ENCODE assay signal across 8 mouse cellular contexts in the genomic region with DNA sequence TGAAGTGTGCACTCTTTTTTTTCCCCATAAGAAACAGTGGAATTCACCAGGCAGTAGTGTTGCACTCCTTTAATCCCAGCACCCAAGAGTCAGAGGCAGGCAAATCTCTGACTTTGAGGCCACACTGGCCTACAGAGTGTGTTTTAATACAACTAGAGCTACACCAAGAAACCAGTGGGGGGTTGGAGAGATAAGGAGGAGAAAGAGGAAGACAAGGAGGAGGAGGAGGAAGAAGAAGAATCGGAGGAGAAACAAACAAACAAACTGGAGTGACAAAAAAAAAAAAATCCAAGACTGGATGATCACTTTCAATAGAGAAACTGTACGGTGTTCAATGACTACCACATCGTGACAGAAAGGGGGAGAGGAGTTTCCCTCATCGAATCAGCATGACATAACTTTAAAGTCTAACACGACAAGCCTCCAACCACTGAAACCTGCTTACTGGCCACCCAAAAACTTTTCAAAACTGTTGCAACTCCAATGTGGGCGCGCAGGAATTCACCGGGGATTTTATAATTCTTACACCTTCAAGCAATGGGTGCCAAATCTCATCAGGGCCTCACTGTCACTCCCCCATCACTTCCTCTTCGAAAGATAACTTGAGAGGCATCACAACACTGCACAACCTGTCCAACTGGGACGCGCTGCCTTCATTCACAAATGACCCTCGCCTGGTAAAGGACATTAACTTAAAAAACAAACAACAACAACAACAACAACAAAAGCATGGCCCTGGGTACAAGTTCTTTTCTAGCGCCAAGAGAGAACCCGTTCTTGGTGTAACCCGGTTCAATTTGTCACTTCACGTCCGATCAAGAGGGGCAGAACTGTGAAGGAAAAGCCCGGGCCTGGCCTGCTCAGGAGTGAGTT. TPM values are rescaled to one million over a fixed set of nuclear protein-coding genes. Genes with fewer than 3 reads are reported as not detected.
DNase-seq lines count a peak whose midpoint lies in the region; ATAC-seq and TF ChIP-seq lines count a peak whose summit lies in the region.

No protein-coding gene starts in this region.

- no peaks in the 10 kb centered on the region; the same call in 1 of the 2 replicates for H3K9me3 ChIP-seq in lung, embryonic 14.5 days (ENCODE audit: low read depth, low read length)
- no peaks in the 10 kb centered on the region for H3K9me3 ChIP-seq in heart, embryonic 15.5 days (replicated peaks)
- 0 out of 2 replicates have a peak, but pooled peaks cover 3% of the 10 kb centered on the region for H3K9me3 ChIP-seq in limb, embryonic 13.5 days
- H3K9me3 ChIP-seq in neural tube, embryonic 11.5 days (ENCODE audit: control insufficient read depth, low read length): no peaks in the 10 kb centered on the region

- ATAC-seq in lung, embryonic 14.5 days (ENCODE audit: insufficient read depth): peak; percentile 25
- peak; percentile 67 for ATAC-seq in activated CD4-positive, CD25-positive, alpha-beta regulatory T cell, adult 4 months
- ATAC-seq in heart, embryonic 15.5 days (replicated peaks; ENCODE audit: insufficient number of reproducible peaks, insufficient read depth, low FRiP score, low read depth): peak; percentile 12; the same call in 1 of the 2 replicates
- no peak; the same call in 1 of the 2 replicates for ATAC-seq in limb, embryonic 13.5 days (ENCODE audit: low FRiP score, low read depth)
- peak; percentile 18; the same call in 1 of the 2 replicates for ATAC-seq in neural tube, embryonic 11.5 days (ENCODE audit: insufficient read depth, low FRiP score, low TSS enrichment)

- 2% methylated on average over 18 of the region's 18 CpGs for WGBS in lung, embryonic 14.5 days
- WGBS in heart, embryonic 15.5 days: 2% methylated on average over 18 of the region's 18 CpGs
- 9% methylated on average over 18 of the region's 18 CpGs for WGBS in limb, embryonic 13.5 days
- WGBS in neural tube, embryonic 11.5 days: 11% methylated on average over 18 of the region's 18 CpGs

- peak overlapping the region; percentile 76 for H3K4me2 ChIP-seq in lung, embryonic 14.5 days
- H3K4me2 ChIP-seq in heart, embryonic 15.5 days: peak overlapping the region; percentile 86
- peak overlapping the region; percentile 91 for H3K4me2 ChIP-seq in limb, embryonic 13.5 days (replicated peaks)
- peak overlapping the region; percentile 57 for H3K4me2 ChIP-seq in neural tube, embryonic 11.5 days (ENCODE audit: low read depth)

- peak overlapping the region; percentile 92 for H3K27ac ChIP-seq in lung, embryonic 14.5 days (ENCODE audit: low read depth)
- peak overlapping the region; percentile 96 for H3K27ac ChIP-seq in heart, embryonic 15.5 days
- peak overlapping the region; percentile 88; the same call in 1 of the 2 replicates for H3K27ac ChIP-seq in limb, embryonic 13.5 days
- peak overlapping the region; percentile 94; the same call in 1 of the 2 replicates for H3K27ac ChIP-seq in neural tube, embryonic 11.5 days (ENCODE audit: low read depth, low read length)

- no peaks in the 10 kb centered on the region for H3K36me3 ChIP-seq in lung, embryonic 14.5 days (ENCODE audit: insufficient read depth)
- no peaks in the 10 kb centered on the region for H3K36me3 ChIP-seq in heart, embryonic 15.5 days
- no peaks in the 10 kb centered on the region for H3K36me3 ChIP-seq in limb, embryonic 13.5 days
- H3K36me3 ChIP-seq in neural tube, embryonic 11.5 days (ENCODE audit: control insufficient read depth, insufficient read depth, low read length): no peaks in the 10 kb centered on the region

- no peak for DNase-seq in lung, embryonic 14.5 days
- DNase-seq in lung, postnatal 14 days: no peak
- no peak for DNase-seq in neural tube, embryonic 11.5 days (ENCODE audit: low spot score)
- DNase-seq in cerebellum, adult 11 months: no peak
- no peak for DNase-seq in right cerebral cortex, postnatal 25 days

- TF ChIP-seq CTCF in lung, embryonic 14.5 days (IDR thresholded peaks at IDR 0.05; ENCODE audit: low read depth): no peak

- no peaks in the 10 kb centered on the region for H3K27me3 ChIP-seq in lung, embryonic 14.5 days (ENCODE audit: insufficient read depth, low read length)
- H3K27me3 ChIP-seq in heart, embryonic 15.5 days: no peaks in the 10 kb centered on the region
- no peaks in the 10 kb centered on the region for H3K27me3 ChIP-seq in limb, embryonic 13.5 days
- no peaks in the 10 kb centered on the region for H3K27me3 ChIP-seq in neural tube, embryonic 11.5 days (ENCODE audit: control insufficient read depth, insufficient read depth, low read length)

- peak overlapping the region; percentile 72 for H3K4me3 ChIP-seq in lung, embryonic 14.5 days (ENCODE audit: low read depth, low read length)
- H3K4me3 ChIP-seq in heart, embryonic 15.5 days: peak overlapping the region; percentile 87
- H3K4me3 ChIP-seq in limb, embryonic 13.5 days: peak overlapping the region; percentile 77
- peak overlapping the region; percentile 76 for H3K4me3 ChIP-seq in neural tube, embryonic 11.5 days (ENCODE audit: low read depth, low read length)

- peaks cover 14% of the 10 kb centered on the region for H3K4me1 ChIP-seq in lung, embryonic 14.5 days (ENCODE audit: insufficient read depth)
- H3K4me1 ChIP-seq in heart, embryonic 15.5 days (replicated peaks): peaks cover 46% of the 10 kb centered on the region
- H3K4me1 ChIP-seq in limb, embryonic 13.5 days: peaks cover 58% of the 10 kb centered on the region
- peaks cover 17% of the 10 kb centered on the region for H3K4me1 ChIP-seq in neural tube, embryonic 11.5 days (ENCODE audit: control insufficient read depth, insufficient read depth, low read length)

- peak overlapping the region; percentile 91 for H3K9ac ChIP-seq in lung, embryonic 14.5 days
- peak overlapping the region; percentile 98 for H3K9ac ChIP-seq in heart, embryonic 15.5 days
- H3K9ac ChIP-seq in limb, embryonic 13.5 days: peak overlapping the region; percentile 92
- H3K9ac ChIP-seq in neural tube, embryonic 11.5 days (ENCODE audit: low read length): peak overlapping the region; percentile 95

RNA-seq across cellular contexts. Expression of a gene that starts 1.2 kb away (rescaled TPM):
- 51.4 and 51.7 TPM in 2 replicates for polyA plus RNA-seq in lung, embryonic 14.5 days (2014; fragmentation: Nextera tagmentation; extraction: Ambion mirVana)
- polyA plus RNA-seq in activated CD4-positive, CD25-positive, alpha-beta regulatory T cell, adult 4 months (2017; shearing (Covaris generic)): 10 to 100 TPM; 29.7 to 34.8 TPM
- polyA plus RNA-seq in heart, embryonic 15.5 days (2015; fragmentation: Nextera tagmentation; extraction: Ambion mirVana): 37.8 and 38.7 TPM in 2 replicates
- polyA plus RNA-seq in limb, embryonic 13.5 days (2015; fragmentation: Nextera tagmentation; extraction: Ambion mirVana): 42.4 and 42.7 TPM in 2 replicates
- polyA plus RNA-seq in neural tube, embryonic 11.5 days (2014; fragmentation: Nextera tagmentation; extraction: Ambion mirVana): 56.7 TPM in 2 replicates

RNA-seq across cellular contexts. Expression of a gene that starts 27.6 kb away (rescaled TPM):
- 67.0 and 67.7 TPM in 2 replicates for polyA plus RNA-seq in lung, embryonic 14.5 days (2014; fragmentation: Nextera tagmentation; extraction: Ambion mirVana)
- 10 to 100 TPM; 31.6 to 35.3 TPM for polyA plus RNA-seq in activated CD4-positive, CD25-positive, alpha-beta regulatory T cell, adult 4 months (2017; shearing (Covaris generic))
- 44.1 and 44.6 TPM in 2 replicates for polyA plus RNA-seq in heart, embryonic 15.5 days (2015; fragmentation: Nextera tagmentation; extraction: Ambion mirVana)
- polyA plus RNA-seq in limb, embryonic 13.5 days (2015; fragmentation: Nextera tagmentation; extraction: Ambion mirVana): 74.0 and 75.1 TPM in 2 replicates
- 78.8 and 79.1 TPM in 2 replicates for polyA plus RNA-seq in neural tube, embryonic 11.5 days (2014; fragmentation: Nextera tagmentation; extraction: Ambion mirVana)

RNA-seq across cellular contexts. Expression of a gene that starts 59.0 kb away (rescaled TPM):
- 20.0 and 21.8 TPM in 2 replicates for polyA plus RNA-seq in lung, embryonic 14.5 days (2014; fragmentation: Nextera tagmentation; extraction: Ambion mirVana)
- polyA plus RNA-seq in activated CD4-positive, CD25-positive, alpha-beta regulatory T cell, adult 4 months (2017; shearing (Covaris generic)): 10 to 100 TPM; 26.5 to 31.4 TPM
- 34.3 and 35.3 TPM in 2 replicates for polyA plus RNA-seq in heart, embryonic 15.5 days (2015; fragmentation: Nextera tagmentation; extraction: Ambion mirVana)
- 38.6 and 45.5 TPM in 2 replicates for polyA plus RNA-seq in limb, embryonic 13.5 days (2015; fragmentation: Nextera tagmentation; extraction: Ambion mirVana)
- 30.7 and 36.3 TPM in 2 replicates for polyA plus RNA-seq in neural tube, embryonic 11.5 days (2014; fragmentation: Nextera tagmentation; extraction: Ambion mirVana)
